ENCODE assay signal across 24 mouse cellular contexts in genomic region chr13:34696734-34697332, GRCm38 (mm10). TPM values are rescaled to one million over a fixed set of nuclear protein-coding genes. Genes with fewer than 3 reads are reported as not detected.
DNase-seq lines count a peak whose midpoint lies in the region; ATAC-seq and TF ChIP-seq lines count a peak whose summit lies in the region.
"Had no signal": no experiment of that assay in that cellular context is flagged by ENCODE, and none has a peak within 500 bp of the region (broad histone marks: within the 10 kb centered on the region; RNA-seq: fewer than 3 reads in every experiment).

No protein-coding gene starts in this region.

- no peak overlapping the region for H3K4me3 ChIP-seq in intestine, embryonic 15.5 days (replicated peaks)
- H3K4me3 ChIP-seq in intestine, postnatal 0 days (ENCODE audit: low read depth, low read length), result no peak overlapping the region
- no peak overlapping the region for H3K4me3 ChIP-seq in lung, adult 2 months (replicated peaks; ENCODE audit: extremely low read depth, low read depth, low read length)
- no peak overlapping the region for H3K4me3 ChIP-seq in myocyte
- H3K4me3 ChIP-seq in hindbrain, embryonic 11.5 days (ENCODE audit: low read depth, low read length), result no peak overlapping the region
- H3K4me3 ChIP-seq: heart, adult 2 months; midbrain, embryonic 15.5 days; neural tube, embryonic 15.5 days had no signal

- no peaks in the 10 kb centered on the region for H3K9me3 ChIP-seq in intestine, embryonic 15.5 days
- no peaks in the 10 kb centered on the region for H3K9me3 ChIP-seq in intestine, postnatal 0 days (ENCODE audit: control insufficient read depth)
- H3K9me3 ChIP-seq in hindbrain, embryonic 11.5 days (ENCODE audit: control insufficient read depth, low read length), result no peaks in the 10 kb centered on the region
- H3K9me3 ChIP-seq: midbrain, embryonic 15.5 days; neural tube, embryonic 15.5 days had no signal

- DNase-seq in lung, postnatal 25 days (ENCODE audit: low spot score), result peak; percentile 38
- DNase-seq in lung, adult 2 months, result no peak
- peak; percentile 52 for DNase-seq in NIH3T3 (ENCODE audit: low read depth)
- no peak for DNase-seq in hindbrain, embryonic 11.5 days (ENCODE audit: low spot score)
- DNase-seq: adrenal gland, adult 2 months; cerebellum, adult 2 months; gastrocnemius, postnatal 14 days; heart, adult 2 months; heart, postnatal 4 days; kidney, adult 9 months; liver, postnatal 0 days; spleen, adult 18-20 months; thymus, adult 18-20 months; thymus, postnatal 4 days had no signal

- no peaks in the 10 kb centered on the region for H3K27me3 ChIP-seq in intestine, embryonic 15.5 days (replicated peaks)
- H3K27me3 ChIP-seq in intestine, postnatal 0 days (replicated peaks; ENCODE audit: control insufficient read depth, insufficient read depth, low read length), result no peaks in the 10 kb centered on the region
- H3K27me3 ChIP-seq in myocyte (ENCODE audit: control insufficient read depth, insufficient read depth, insufficient read length), result no peaks in the 10 kb centered on the region
- no peaks in the 10 kb centered on the region for H3K27me3 ChIP-seq in hindbrain, embryonic 11.5 days (ENCODE audit: control insufficient read depth, insufficient read depth, low read length)
- H3K27me3 ChIP-seq: midbrain, embryonic 15.5 days; neural tube, embryonic 15.5 days had no signal

- no peaks in the 10 kb centered on the region for H3K79me2 ChIP-seq in myocyte (ENCODE audit: control insufficient read depth, insufficient read depth)

- H3K4me1 ChIP-seq in intestine, embryonic 15.5 days (replicated peaks), result no peaks in the 10 kb centered on the region
- 0 out of 2 replicates have a peak, but pooled peaks cover 4% of the 10 kb centered on the region for H3K4me1 ChIP-seq in intestine, postnatal 0 days (replicated peaks; ENCODE audit: control insufficient read depth, insufficient read depth, low read length)
- peaks cover 10% of the 10 kb centered on the region for H3K4me1 ChIP-seq in lung, adult 2 months (ENCODE audit: control insufficient read depth, insufficient read depth, low read length)
- no peaks in the 10 kb centered on the region for H3K4me1 ChIP-seq in hindbrain, embryonic 11.5 days (replicated peaks; ENCODE audit: control insufficient read depth, insufficient read depth, low read length)

- no peak overlapping the region for H3ac ChIP-seq in myocyte (ENCODE audit: control insufficient read depth, insufficient read length)

- H3K9ac ChIP-seq in intestine, embryonic 15.5 days, result no peak overlapping the region
- no peak overlapping the region for H3K9ac ChIP-seq in intestine, postnatal 0 days (ENCODE audit: low read depth, low read length)
- H3K9ac ChIP-seq in hindbrain, embryonic 11.5 days (ENCODE audit: low read depth, low read length), result no peak overlapping the region
- H3K9ac ChIP-seq: liver, postnatal 0 days; midbrain, embryonic 15.5 days; neural tube, embryonic 15.5 days had no signal

- 0 out of 2 replicates have a peak, but pooled peaks have one; percentile 23 for ATAC-seq in intestine, embryonic 15.5 days
- no peak for ATAC-seq in intestine, postnatal 0 days
- ATAC-seq in hindbrain, embryonic 11.5 days (ENCODE audit: low FRiP score), result no peak
- ATAC-seq: hindbrain, postnatal 0 days; liver, postnatal 0 days; midbrain, embryonic 15.5 days had no signal

- no peak overlapping the region for H3K27ac ChIP-seq in intestine, embryonic 15.5 days
- no peak overlapping the region for H3K27ac ChIP-seq in intestine, postnatal 0 days (ENCODE audit: low read depth, low read length)
- no peak overlapping the region for H3K27ac ChIP-seq in hindbrain, embryonic 11.5 days (ENCODE audit: low read depth, low read length)
- H3K27ac ChIP-seq: heart, adult 2 months; hindbrain, postnatal 0 days; midbrain, embryonic 15.5 days; neural tube, embryonic 15.5 days had no signal

- WGBS in intestine, embryonic 15.5 days, result 67% methylated on average over 7 of the region's 7 CpGs
- 59% methylated on average over 7 of the region's 7 CpGs for WGBS in intestine, postnatal 0 days
- WGBS in lung, adult 2 months, result 70% methylated on average over 7 of the region's 7 CpGs
- WGBS in hindbrain, embryonic 11.5 days, result 86% methylated on average over 7 of the region's 7 CpGs

- no peaks in the 10 kb centered on the region for H3K36me3 ChIP-seq in intestine, embryonic 15.5 days
- no peaks in the 10 kb centered on the region for H3K36me3 ChIP-seq in intestine, postnatal 0 days (ENCODE audit: control insufficient read depth, insufficient read depth)
- no peaks in the 10 kb centered on the region for H3K36me3 ChIP-seq in myocyte (ENCODE audit: control insufficient read depth, insufficient read depth)
- H3K36me3 ChIP-seq in hindbrain, embryonic 11.5 days (ENCODE audit: control insufficient read depth, insufficient read depth, low read length), result no peaks in the 10 kb centered on the region
- H3K36me3 ChIP-seq: midbrain, embryonic 15.5 days; neural tube, embryonic 15.5 days had no signal

- no peak overlapping the region for H3K4me2 ChIP-seq in intestine, embryonic 15.5 days (replicated peaks)
- no peak overlapping the region for H3K4me2 ChIP-seq in intestine, postnatal 0 days (replicated peaks; ENCODE audit: low read depth)
- H3K4me2 ChIP-seq in myocyte (ENCODE audit: low read depth), result peak overlapping the region; percentile 39
- no peak overlapping the region for H3K4me2 ChIP-seq in hindbrain, embryonic 11.5 days (replicated peaks; ENCODE audit: low read depth, low read length)
- H3K4me2 ChIP-seq: midbrain, embryonic 15.5 days; neural tube, embryonic 15.5 days had no signal

- no peak for TF ChIP-seq POLR2A in lung, adult 2 months (IDR thresholded peaks at IDR 0.05; ENCODE audit: borderline replicate concordance, extremely low read depth, low read depth, low read length)
- no peak for TF ChIP-seq POLR2A in myocyte (IDR thresholded peaks at IDR 0.05; ENCODE audit: insufficient read length, low read depth)

- no peak for TF ChIP-seq CTCF in intestine, postnatal 0 days (IDR thresholded peaks at IDR 0.05; ENCODE audit: low read depth)
- no peak for TF ChIP-seq CTCF in lung, adult 2 months (IDR thresholded peaks at IDR 0.05; ENCODE audit: insufficient read depth, low read length)

TF ChIP-seq in myocyte, 11 proteins besides CTCF, POLR2A, EP300 and RAD21:
- TF ChIP-seq SRF (IDR thresholded peaks at IDR 0.05; ENCODE audit: control insufficient read depth, insufficient read length, low read depth) (no peak), MYOD1 (IDR thresholded peaks at IDR 0.05; ENCODE audit: control insufficient read depth in 1 of 3, insufficient read length in 2 of 3, low read depth in 2 of 3) (no peak), TCF12 (IDR thresholded peaks at IDR 0.05; ENCODE audit: insufficient read depth, poor library complexity, severe bottlenecking) (no peak), REST (IDR thresholded peaks at IDR 0.05; ENCODE audit: insufficient read depth, insufficient read length) (no peak), E2F4 (IDR thresholded peaks at IDR 0.05; ENCODE audit: insufficient read depth) (no peak), MAX (IDR thresholded peaks at IDR 0.05; ENCODE audit: low read depth) (no peak), MYOG (IDR thresholded peaks at IDR 0.05; ENCODE audit: control insufficient read depth in 1 of 3, insufficient read depth in 1 of 3, insufficient read length in 2 of 3, low read depth in 2 of 3) (no peak), CEBPB (IDR thresholded peaks at IDR 0.05; ENCODE audit: insufficient read depth, poor library complexity, severe bottlenecking) (no peak), TCF3 (IDR thresholded peaks at IDR 0.05; ENCODE audit: insufficient read length, low read depth) (no peak), POLR2AphosphoS2 (IDR thresholded peaks at IDR 0.05; ENCODE audit: insufficient read length, low read depth) (no peak), USF1 (IDR thresholded peaks at IDR 0.05; ENCODE audit: low read depth) (no peak)

RNA-seq across cellular contexts. Expression of gene Fam50b, which starts 37.8 kb away (rescaled TPM):
- polyA plus RNA-seq in intestine, embryonic 15.5 days (2015; fragmentation: Nextera tagmentation; extraction: Ambion mirVana), result not detected in 2 replicates
- polyA plus RNA-seq in intestine, postnatal 0 days (2015; fragmentation: Nextera tagmentation; extraction: Ambion mirVana), result 0.16 and 0.20 TPM in 2 replicates
- polyA plus RNA-seq in lung, adult 2 months (2012; rRNA removed), result 0.27 TPM in 1 of 2 replicates, not detected in the other
- not detected for polyA plus RNA-seq in myocyte (2012; fragmentation: generic; extraction: Trizol)
- polyA plus RNA-seq in hindbrain, embryonic 11.5 days (2014; fragmentation: Nextera tagmentation; extraction: Ambion mirVana), result not detected in 2 replicates
- polyA plus RNA-seq: adrenal gland, adult 2 months; cerebellum, adult 2 months; embryonic facial prominence, embryonic 11.5 days; frontal cortex, adult 2 months; heart, adult 2 months; heart, embryonic 14.5 days; large intestine, adult 2 months; neural tube, embryonic 15.5 days had no signal

RNA-seq across cellular contexts. Expression of gene Pxdc1, which starts 43.5 kb away (rescaled TPM):
- polyA plus RNA-seq in intestine, embryonic 15.5 days (2015; fragmentation: Nextera tagmentation; extraction: Ambion mirVana), result 16.5 and 18.9 TPM in 2 replicates
- 71.3 and 80.4 TPM in 2 replicates for polyA plus RNA-seq in intestine, postnatal 0 days (2015; fragmentation: Nextera tagmentation; extraction: Ambion mirVana)
- 131 and 170 TPM in 2 replicates for polyA plus RNA-seq in lung, adult 2 months (2012; rRNA removed)
- 13.8 TPM for polyA plus RNA-seq in myocyte (2012; fragmentation: generic; extraction: Trizol)
- 3.5 and 4.7 TPM in 2 replicates for polyA plus RNA-seq in hindbrain, embryonic 11.5 days (2014; fragmentation: Nextera tagmentation; extraction: Ambion mirVana)

Comparison
In these comparisons a context has a peak if more than half of its experiments do, and no peak if none do; other contexts are left out.
1. DNase-seq: peak in lung, postnatal 25 days (single experiment) and NIH3T3 (single experiment); none in lung, adult 2 months (single experiment) and hindbrain, embryonic 11.5 days (single experiment).